Mouse (Mus musculus): Measurements from ENCODE around the gene Tpx2.

DNA sequence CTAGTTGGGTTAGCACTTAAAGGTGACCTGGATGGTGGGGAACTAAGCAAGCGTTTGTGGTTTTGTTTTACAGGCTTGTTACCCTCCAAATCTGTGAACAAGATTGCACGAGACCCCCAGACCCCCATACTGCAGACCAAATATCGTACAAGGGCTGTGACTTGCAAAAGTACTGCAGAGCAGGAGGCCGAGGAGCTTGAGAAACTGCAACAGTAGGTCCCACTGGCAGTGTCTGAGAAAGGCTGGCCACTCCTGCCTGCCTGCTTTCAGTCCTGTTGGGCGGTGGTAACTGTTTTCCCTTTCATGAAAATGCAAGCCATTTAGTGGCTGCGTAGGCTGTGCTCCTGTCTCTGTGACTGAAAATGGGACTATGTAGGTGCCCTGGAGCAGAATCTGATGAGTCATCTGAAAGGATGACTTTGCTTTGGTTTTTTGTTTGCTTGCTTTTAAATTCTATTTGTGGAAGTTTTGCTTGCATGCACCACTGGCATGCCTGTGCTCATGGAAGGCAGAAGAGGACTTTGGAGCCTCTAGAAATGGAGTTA lies 36.4 kb downstream of the Tpx2 start:
- TF ChIP-seq CTCF (IDR thresholded peaks at IDR 0.05; ENCODE audit: borderline replicate concordance, insufficient read depth, low read depth, low read length) (no peak), POLR2A (IDR thresholded peaks at IDR 0.05; ENCODE audit: borderline replicate concordance, insufficient read depth, low read length) (no peak)

Measured in cerebellum, adult 2 months (tissue).